Mouse (Mus musculus): ENCODE measurements at regions not wholly inside any gene's neighbourhood (a gene's known extent, or its start where the extent isn't known, plus 50 kb on each side); places are given as distances from the start of the nearest gene placed in this dataset.

DNA sequence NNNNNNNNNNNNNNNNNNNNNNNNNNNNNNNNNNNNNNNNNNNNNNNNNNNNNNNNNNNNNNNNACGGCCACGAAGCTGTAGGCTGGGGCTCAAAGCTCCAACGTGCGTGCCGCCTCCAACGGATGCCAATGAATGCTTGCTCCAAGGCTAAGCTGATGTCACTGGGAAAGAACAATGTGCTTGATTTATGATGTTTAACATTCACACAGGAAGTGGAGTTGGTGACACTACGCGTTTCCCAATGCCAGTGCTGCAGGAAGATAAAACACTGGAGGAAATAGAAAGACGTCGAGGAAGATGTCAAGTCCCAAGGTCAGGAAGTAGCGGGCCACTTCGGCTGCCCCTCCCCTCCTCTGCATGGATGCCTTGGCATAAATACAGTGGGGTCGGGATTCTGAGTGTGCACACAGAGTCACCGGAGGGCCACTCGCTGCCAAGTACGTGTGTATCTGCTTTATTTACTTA, 180.7 kb upstream of the Azi2 start:
- Histone ChIP-seq H3K4me1 (0 out of 2 replicates have a peak, but pooled peaks cover 3% of the 10 kb centered on the region), H3K9ac (no peak overlapping the region), H3K9me3 (replicated peaks) (no peaks in the 10 kb centered on the region), H3K4me3 (no peak overlapping the region), H3K4me2 (no peak overlapping the region), H3K27ac (no peak overlapping the region), H3K36me3 (ENCODE audit: poor library complexity, severe bottlenecking) (no peaks in the 10 kb centered on the region), H3K27me3 (no peaks in the 10 kb centered on the region)
- 79% methylated on average over 16 of the region's 16 CpGs for WGBS
- ATAC-seq = no peak

DNA sequence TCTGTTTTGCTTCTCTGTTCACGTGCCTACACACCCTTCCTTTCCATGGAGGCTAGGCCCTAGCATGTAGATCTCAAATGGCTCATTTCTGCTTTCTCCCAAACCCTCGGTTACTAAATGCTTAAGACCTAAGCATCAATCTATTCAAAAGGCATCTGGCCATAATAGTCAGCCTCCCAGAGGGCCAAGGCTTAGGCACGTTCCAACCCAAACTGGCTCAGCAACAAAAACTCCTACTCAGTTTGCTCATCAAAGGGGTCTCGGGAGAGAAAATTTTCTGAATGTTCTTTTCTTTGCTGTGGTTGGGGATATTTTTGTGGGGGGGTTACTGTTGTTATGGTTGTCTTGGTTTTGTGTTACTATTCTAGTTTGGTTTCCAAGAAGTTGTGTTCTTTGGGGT, 196.8 kb upstream of the Azi2 start:
- Histone ChIP-seq H3K4me2 (no peak overlapping the region), H3K4me3 (no peak overlapping the region), H3K27me3 (no peaks in the 10 kb centered on the region; the same call in 1 of the 2 replicates), H3K4me1 (no peaks in the 10 kb centered on the region), H3K27ac (no peak overlapping the region), H3K9me3 (replicated peaks) (no peaks in the 10 kb centered on the region), H3K36me3 (ENCODE audit: poor library complexity, severe bottlenecking) (no peaks in the 10 kb centered on the region), H3K9ac (no peak overlapping the region)
- no peak for ATAC-seq
- 66% methylated on average over 4 of the region's 4 CpGs for WGBS

DNA sequence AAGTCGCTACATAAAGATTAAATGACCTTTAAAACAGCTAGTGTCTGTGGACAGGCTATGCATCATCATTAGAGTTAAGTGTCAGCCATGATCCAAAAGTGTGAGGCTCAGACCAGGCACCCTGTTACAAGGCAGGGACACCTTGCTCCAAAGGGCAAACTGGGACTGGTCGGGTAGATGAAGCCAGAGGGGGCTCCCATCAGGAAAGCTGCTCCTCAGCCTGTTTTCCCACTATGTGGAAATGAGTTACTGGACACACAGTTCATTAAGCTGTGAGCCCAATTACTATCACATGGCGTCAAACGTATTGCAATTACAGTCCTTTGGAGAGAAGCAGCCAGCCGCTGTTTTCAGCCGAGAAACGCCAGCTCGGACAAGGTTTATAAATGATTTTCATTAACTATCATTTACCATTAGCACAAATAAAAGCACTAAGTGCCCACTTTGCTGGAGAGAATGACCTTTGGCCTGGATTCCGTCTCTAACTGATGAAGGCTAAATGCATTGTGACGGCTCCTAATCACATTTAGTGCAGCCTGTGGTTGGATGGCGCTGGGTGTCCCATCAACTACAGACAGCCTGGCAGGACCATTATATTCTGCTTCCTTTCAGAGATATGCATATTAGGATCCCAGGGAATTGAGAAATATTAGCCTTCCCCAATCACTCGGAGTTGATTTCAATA, 203.5 kb upstream of the Azi2 start:
- H3K27me3 ChIP-seq = no peaks in the 10 kb centered on the region; the same call in 1 of the 2 replicates

DNA sequence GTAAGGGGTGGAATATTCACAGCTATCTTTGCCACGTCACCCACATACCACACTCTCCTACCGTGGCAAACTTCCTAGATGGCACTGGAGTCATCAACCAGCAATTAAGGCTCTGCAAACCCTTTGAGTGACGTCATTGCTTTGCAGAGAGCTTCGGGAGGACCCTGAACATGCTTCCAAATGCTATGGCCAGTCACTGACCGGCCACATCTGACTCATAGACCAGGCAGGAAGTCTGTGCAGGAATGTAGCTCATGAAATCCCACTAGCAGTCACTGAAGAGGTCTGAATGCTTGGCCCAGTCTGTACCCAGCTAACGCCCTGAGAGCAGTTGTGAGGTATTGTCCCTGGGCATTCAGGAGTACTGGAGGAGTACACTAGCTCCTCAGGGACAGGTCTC, 203.9 kb upstream of the Rbms3 start:
- WGBS = 75% methylated on average over 6 of the region's 6 CpGs
- H3K36me3 ChIP-seq (ENCODE audit: poor library complexity, severe bottlenecking) = no peaks in the 10 kb centered on the region
- peaks cover 10% of the 10 kb centered on the region for H3K4me1 ChIP-seq
- no peak overlapping the region for H3K27ac ChIP-seq
- no peaks in the 10 kb centered on the region for H3K27me3 ChIP-seq
- no peak overlapping the region for H3K4me3 ChIP-seq
- H3K9ac ChIP-seq = no peak overlapping the region
- no peaks in the 10 kb centered on the region for H3K9me3 ChIP-seq (replicated peaks)
- H3K4me2 ChIP-seq = no peak overlapping the region
- no peak for ATAC-seq

More for the DNA sequence above, 203.5 kb upstream of the Azi2 start:
- Histone ChIP-seq H3K4me1 (peaks cover 10% of the 10 kb centered on the region), H3K36me3 (ENCODE audit: poor library complexity, severe bottlenecking) (no peaks in the 10 kb centered on the region), H3K4me2 (peak overlapping the region; percentile 30; the same call in 1 of the 2 replicates), H3K9ac (no peak overlapping the region), H3K9me3 (replicated peaks) (no peaks in the 10 kb centered on the region), H3K4me3 (no peak overlapping the region), H3K27ac (no peak overlapping the region)
- WGBS = 30% methylated on average over 12 of the region's 12 CpGs
- no peak for ATAC-seq

DNA sequence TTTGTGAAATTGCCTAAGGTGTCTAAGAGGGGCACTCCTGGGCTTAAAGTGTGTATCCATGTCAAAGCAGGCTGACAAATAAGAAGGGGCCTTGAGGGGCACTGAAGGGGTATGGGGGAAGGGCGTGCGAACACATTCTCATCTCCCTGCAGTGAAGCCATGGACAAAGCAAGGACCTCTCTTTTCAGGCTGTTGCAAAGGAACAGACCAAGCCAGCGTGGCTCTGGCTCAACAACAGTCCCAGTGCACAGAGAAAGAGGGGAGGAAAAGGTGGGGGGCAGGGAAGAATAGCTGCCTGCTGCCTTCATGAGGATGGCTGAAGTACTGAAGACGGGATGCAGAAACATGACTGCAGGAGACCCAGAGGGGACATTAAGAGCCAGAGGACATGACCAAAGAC, 184.9 kb upstream of the Rbms3 start:
- peaks cover 12% of the 10 kb centered on the region for H3K4me1 ChIP-seq
- H3K4me2 ChIP-seq = no peak overlapping the region
- no peaks in the 10 kb centered on the region for H3K9me3 ChIP-seq (replicated peaks)
- H3K27ac ChIP-seq = no peak overlapping the region
- 0 out of 2 replicates have a peak overlapping the region, but pooled peaks have one; percentile 3 for H3K9ac ChIP-seq
- peak; percentile 45; the same call in 1 of the 2 replicates for ATAC-seq
- WGBS = 13% methylated on average over 4 of the region's 4 CpGs
- H3K27me3 ChIP-seq = no peaks in the 10 kb centered on the region
- no peak overlapping the region for H3K4me3 ChIP-seq
- H3K36me3 ChIP-seq (ENCODE audit: poor library complexity, severe bottlenecking) = no peaks in the 10 kb centered on the region

DNA sequence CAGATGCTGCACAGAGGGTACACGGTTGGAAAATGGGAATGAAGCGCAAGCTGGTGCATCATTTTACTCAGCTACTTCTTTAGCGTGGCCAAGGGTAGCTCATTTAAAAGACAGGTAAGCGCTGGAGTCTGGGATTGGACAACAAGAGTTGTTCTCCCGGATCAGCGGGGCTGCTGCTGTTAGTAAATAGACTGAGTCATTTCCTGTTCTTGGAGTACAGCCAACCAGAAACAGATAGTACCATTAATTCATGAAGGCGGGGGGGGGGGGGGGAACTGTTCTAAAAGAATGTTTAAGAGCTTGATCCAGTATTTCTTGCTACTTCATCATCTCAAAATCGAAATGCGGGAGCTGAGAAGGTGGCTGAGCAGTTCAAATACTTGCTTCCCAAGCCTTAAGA, 183.5 kb upstream of the Rbms3 start:
- 70% methylated on average over 9 of the region's 9 CpGs for WGBS

DNA sequence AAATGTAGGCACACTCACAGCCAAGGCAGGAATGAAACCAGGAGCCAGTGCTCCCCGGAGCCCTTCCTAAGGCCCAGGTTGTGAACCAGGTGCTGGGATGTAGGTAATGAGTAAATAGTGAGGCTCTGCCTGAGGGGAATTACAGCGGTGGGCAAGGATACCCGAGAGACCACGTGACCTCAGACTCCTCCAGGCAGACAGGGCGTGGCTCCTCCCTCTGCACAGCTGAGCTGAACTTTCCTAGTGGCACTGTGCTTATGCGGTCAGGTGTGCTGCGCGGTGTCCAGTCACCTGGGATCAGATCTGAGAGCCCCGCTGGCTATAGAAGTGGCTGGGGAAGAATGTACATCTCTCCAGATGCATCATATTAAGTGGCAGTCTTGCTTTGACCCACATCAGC, 176.1 kb upstream of the Rbms3 start:
- no peaks in the 10 kb centered on the region for H3K4me1 ChIP-seq
- no peak overlapping the region for H3K9ac ChIP-seq
- 85% methylated on average over 9 of the region's 9 CpGs for WGBS
- no peaks in the 10 kb centered on the region for H3K27me3 ChIP-seq
- H3K4me3 ChIP-seq = no peak overlapping the region
- no peaks in the 10 kb centered on the region for H3K9me3 ChIP-seq (replicated peaks)
- H3K4me2 ChIP-seq = no peak overlapping the region
- H3K27ac ChIP-seq = no peak overlapping the region
- no peak for ATAC-seq
- no peaks in the 10 kb centered on the region for H3K36me3 ChIP-seq (ENCODE audit: poor library complexity, severe bottlenecking)

More for the DNA sequence above, 183.5 kb upstream of the Rbms3 start:
- H3K36me3 ChIP-seq (ENCODE audit: poor library complexity, severe bottlenecking) = no peaks in the 10 kb centered on the region
- no peak overlapping the region for H3K4me2 ChIP-seq
- H3K9me3 ChIP-seq (replicated peaks) = no peaks in the 10 kb centered on the region
- H3K4me1 ChIP-seq = peaks cover 12% of the 10 kb centered on the region
- H3K27me3 ChIP-seq = no peaks in the 10 kb centered on the region
- H3K9ac ChIP-seq = no peak overlapping the region
- no peak overlapping the region for H3K27ac ChIP-seq
- no peak for ATAC-seq
- H3K4me3 ChIP-seq = no peak overlapping the region

DNA sequence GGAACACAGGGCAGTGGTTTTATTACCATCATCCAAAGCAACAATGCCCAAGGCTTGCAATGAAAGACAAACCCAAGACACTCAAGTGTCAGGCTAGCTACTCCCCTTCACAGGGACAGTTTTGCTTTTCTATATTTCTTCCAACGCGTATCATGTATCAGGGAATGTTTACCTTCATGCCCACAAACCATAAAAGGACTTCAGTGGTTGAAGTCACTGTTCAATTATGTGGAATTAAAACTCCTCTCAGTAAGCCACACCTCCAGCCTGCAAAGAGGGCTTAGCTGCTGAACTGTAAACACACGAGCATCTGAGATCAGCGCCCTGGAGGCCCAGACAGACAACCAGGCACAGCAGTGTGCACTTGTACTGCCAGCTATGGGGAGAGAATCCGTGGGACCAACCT, 154.5 kb upstream of the Rbms3 start:
- WGBS = 74% methylated on average over 5 of the region's 5 CpGs
- Histone ChIP-seq H3K4me2 (no peak overlapping the region), H3K36me3 (ENCODE audit: poor library complexity, severe bottlenecking) (no peaks in the 10 kb centered on the region), H3K9ac (no peak overlapping the region), H3K4me3 (no peak overlapping the region), H3K9me3 (replicated peaks) (no peaks in the 10 kb centered on the region), H3K27ac (no peak overlapping the region), H3K4me1 (no peaks in the 10 kb centered on the region), H3K27me3 (no peaks in the 10 kb centered on the region)
- ATAC-seq = no peak

DNA sequence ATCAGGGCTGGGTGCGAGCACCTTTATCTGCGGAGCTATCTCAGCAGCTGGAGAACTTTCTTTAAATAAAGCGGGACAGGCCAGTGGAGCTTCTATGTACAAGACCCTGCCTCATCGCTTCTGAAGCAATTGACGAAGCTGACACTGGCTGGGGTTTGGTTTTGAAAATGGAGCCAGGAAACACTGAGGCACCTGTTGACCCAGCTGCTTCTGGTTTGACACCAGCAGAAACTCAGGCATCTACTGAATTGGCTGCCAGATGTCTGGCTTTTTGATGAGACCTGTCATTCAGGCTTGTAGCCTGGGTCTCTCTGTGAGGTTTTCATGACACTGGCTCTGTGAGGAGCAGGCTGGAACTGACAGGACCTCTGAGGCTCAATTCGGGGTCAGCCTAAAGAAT, 124.9 kb upstream of the Rbms3 start:
- ATAC-seq = no peak
- Histone ChIP-seq H3K4me1 (no peaks in the 10 kb centered on the region), H3K27me3 (no peaks in the 10 kb centered on the region), H3K9me3 (replicated peaks) (no peaks in the 10 kb centered on the region), H3K4me3 (no peak overlapping the region), H3K9ac (no peak overlapping the region), H3K4me2 (no peak overlapping the region), H3K27ac (no peak overlapping the region), H3K36me3 (ENCODE audit: poor library complexity, severe bottlenecking) (no peaks in the 10 kb centered on the region)
- 92% methylated on average over 6 of the region's 6 CpGs for WGBS

DNA sequence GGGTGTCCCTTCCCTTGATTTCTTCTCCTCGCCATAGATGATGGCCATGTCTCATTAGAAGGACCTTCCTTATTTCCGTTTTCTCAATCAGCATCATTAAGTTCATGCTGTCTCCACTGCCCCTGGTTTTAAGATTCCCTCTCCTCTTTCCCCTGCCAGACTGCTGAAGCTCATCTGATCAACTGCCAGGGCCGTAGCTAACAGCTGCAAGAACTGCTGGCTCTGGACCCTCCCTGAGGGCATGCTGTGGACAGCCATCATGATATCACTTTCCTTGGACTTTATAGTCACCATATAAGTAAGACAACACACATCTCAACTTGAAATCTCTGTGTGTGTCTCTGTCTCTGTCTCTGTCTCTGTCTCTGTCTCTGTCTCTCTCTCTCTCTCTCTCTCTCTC, 123.8 kb upstream of the Rbms3 start:
- no peaks in the 10 kb centered on the region for H3K27me3 ChIP-seq
- H3K9me3 ChIP-seq (replicated peaks) = no peaks in the 10 kb centered on the region
- no peaks in the 10 kb centered on the region for H3K4me1 ChIP-seq
- WGBS = 86% methylated on average over 3 of the region's 3 CpGs
- no peaks in the 10 kb centered on the region for H3K36me3 ChIP-seq (ENCODE audit: poor library complexity, severe bottlenecking)
- no peak for ATAC-seq
- H3K4me2 ChIP-seq = no peak overlapping the region
- no peak overlapping the region for H3K9ac ChIP-seq
- H3K27ac ChIP-seq = no peak overlapping the region
- H3K4me3 ChIP-seq = no peak overlapping the region

DNA sequence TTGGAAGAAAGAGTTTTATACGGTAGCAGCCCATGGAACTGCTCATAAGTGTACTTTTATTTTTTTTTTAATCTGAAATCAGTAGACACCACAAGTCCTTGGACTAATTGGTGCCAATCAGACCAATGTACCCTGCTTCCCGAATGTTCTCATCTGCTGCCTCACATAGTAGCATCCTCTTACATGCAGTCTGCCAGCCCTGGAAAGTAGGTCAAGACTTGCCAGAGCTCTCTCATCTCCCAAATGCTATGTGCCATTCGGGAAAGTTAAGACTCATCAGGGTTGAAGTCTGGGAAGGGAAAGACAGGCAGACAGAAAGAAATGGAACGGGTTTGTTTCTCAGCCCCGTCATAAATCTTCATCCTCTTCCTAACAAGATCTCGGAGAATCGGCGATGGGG, 115.2 kb upstream of the Rbms3 start:
- Histone ChIP-seq H3K36me3 (ENCODE audit: poor library complexity, severe bottlenecking) (no peaks in the 10 kb centered on the region), H3K4me2 (no peak overlapping the region), H3K9me3 (replicated peaks) (no peaks in the 10 kb centered on the region), H3K27me3 (no peaks in the 10 kb centered on the region), H3K27ac (no peak overlapping the region), H3K4me3 (no peak overlapping the region), H3K4me1 (no peaks in the 10 kb centered on the region), H3K9ac (no peak overlapping the region)
- 95% methylated on average over 8 of the region's 8 CpGs for WGBS
- ATAC-seq = no peak

DNA sequence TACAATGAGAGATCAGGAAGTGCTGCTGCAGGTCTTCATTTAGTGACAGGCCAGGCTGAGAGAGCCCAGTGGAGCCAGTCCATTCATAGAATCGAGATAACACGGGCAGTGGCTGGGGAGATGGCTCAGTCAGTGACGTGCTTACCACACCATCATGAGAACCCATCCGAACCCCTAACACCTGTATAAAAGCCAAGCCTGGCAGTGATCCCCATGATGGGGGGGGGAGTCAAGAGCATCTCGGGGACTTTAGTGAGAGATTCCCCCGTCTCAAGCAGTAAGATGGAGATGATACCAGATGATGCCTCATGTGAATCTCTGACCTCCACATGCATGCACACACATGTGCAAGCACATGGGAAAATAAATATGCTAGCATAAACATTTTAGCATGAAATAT, 99.7 kb upstream of the Rbms3 start:
- no peaks in the 10 kb centered on the region for H3K27me3 ChIP-seq
- H3K4me2 ChIP-seq = no peak overlapping the region
- ATAC-seq = no peak
- H3K4me3 ChIP-seq = no peak overlapping the region
- no peak overlapping the region for H3K27ac ChIP-seq
- H3K9ac ChIP-seq = no peak overlapping the region
- no peaks in the 10 kb centered on the region for H3K9me3 ChIP-seq (replicated peaks)
- H3K36me3 ChIP-seq (ENCODE audit: poor library complexity, severe bottlenecking) = no peaks in the 10 kb centered on the region
- 93% methylated on average over 6 of the region's 6 CpGs for WGBS
- no peaks in the 10 kb centered on the region for H3K4me1 ChIP-seq

DNA sequence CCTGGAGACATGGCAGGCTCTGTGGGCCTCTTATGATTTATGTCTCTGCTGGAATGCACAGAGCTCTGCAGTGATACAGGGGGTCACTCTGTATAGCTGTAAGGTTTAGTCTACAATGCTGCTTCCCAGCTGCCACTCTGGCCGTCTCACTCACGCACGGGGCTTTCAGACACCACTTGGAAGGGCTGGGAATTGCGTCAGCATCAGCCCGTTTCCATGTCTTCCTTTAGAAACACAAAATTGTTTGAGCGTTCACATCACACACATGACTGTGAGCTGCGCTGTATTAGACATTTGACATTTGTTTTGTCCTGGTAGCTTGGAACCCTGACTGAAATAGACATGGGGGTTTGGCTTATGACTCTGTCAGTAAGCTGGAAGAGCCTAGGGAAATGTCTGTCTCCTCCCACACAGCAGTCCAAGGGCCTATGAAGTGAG, 90.5 kb upstream of the Rbms3 start:
- 86% methylated on average over 7 of the region's 7 CpGs for WGBS
- H3K36me3 ChIP-seq (ENCODE audit: poor library complexity, severe bottlenecking) = no peaks in the 10 kb centered on the region
- H3K27me3 ChIP-seq = no peaks in the 10 kb centered on the region
- H3K4me1 ChIP-seq = no peaks in the 10 kb centered on the region
- no peaks in the 10 kb centered on the region for H3K9me3 ChIP-seq (replicated peaks)
- H3K27ac ChIP-seq = no peak overlapping the region
- no peak overlapping the region for H3K4me3 ChIP-seq
- no peak overlapping the region for H3K9ac ChIP-seq
- no peak for ATAC-seq
- H3K4me2 ChIP-seq = no peak overlapping the region

Measured in forebrain, embryonic 13.5 days (tissue).